Mouse (Mus musculus): ENCODE results near the gene Inpp5a. TPM values are rescaled to one million over a fixed set of nuclear protein-coding genes. Genes with fewer than 3 reads are reported as not detected.

The Inpp5a gene
- polyA plus RNA-seq, 1 experiment from 2014 or later, result 11.7 TPM

- no peak for DNase-seq (ENCODE audit: low spot score)
These were observed 141.9 kb downstream of the Inpp5a start for GRCm38 (mm10) chr7:139530591-139531427.

GRCm38 (mm10) chr7:139531428-139531801 lies 142.5 kb downstream of the Inpp5a start:
- DNase-seq (ENCODE audit: low spot score), result no peak

- no peak for DNase-seq (ENCODE audit: low spot score)
These were observed 147.4 kb downstream of the Inpp5a start for GRCm38 (mm10) chr7:139536331-139536730.

- DNase-seq (ENCODE audit: low spot score), result no peak
These were observed 147.9 kb downstream of the Inpp5a start for GRCm38 (mm10) chr7:139536831-139537230.

GRCm38 (mm10) chr7:139537831-139538230 lies 148.9 kb downstream of the Inpp5a start:
- DNase-seq (ENCODE audit: low spot score), result no peak

- DNase-seq (ENCODE audit: low spot score), result no peak
These were observed 149.6 kb downstream of the Inpp5a start for GRCm38 (mm10) chr7:139538541-139538940.

GRCm38 (mm10) chr7:139540601-139541000 lies 151.7 kb downstream of the Inpp5a start:
- no peak for DNase-seq (ENCODE audit: low spot score)

GRCm38 (mm10) chr7:139541422-139541821 lies 152.5 kb downstream of the Inpp5a start:
- no peak for DNase-seq (ENCODE audit: low spot score)

GRCm38 (mm10) chr7:139544706-139545625 lies 156.1 kb downstream of the Inpp5a start:
- no peak for DNase-seq (ENCODE audit: low spot score)

GRCm38 (mm10) chr7:139547325-139547724 lies 158.4 kb downstream of the Inpp5a start:
- DNase-seq (ENCODE audit: low spot score), result no peak

GRCm38 (mm10) chr7:139550086-139550783 lies 161.3 kb downstream of the Inpp5a start:
- DNase-seq (ENCODE audit: low spot score), result no peak

GRCm38 (mm10) chr7:139551519-139551918 lies 162.6 kb downstream of the Inpp5a start:
- DNase-seq (ENCODE audit: low spot score), result no peak

GRCm38 (mm10) chr7:139556331-139556730 lies 167.4 kb downstream of the Inpp5a start:
- DNase-seq (ENCODE audit: low spot score), result no peak

- no peak for DNase-seq (ENCODE audit: low spot score)
These were observed 168.0 kb downstream of the Inpp5a start for GRCm38 (mm10) chr7:139556746-139557526.

- DNase-seq (ENCODE audit: low spot score), result no peak
These were observed 170.8 kb downstream of the Inpp5a start for GRCm38 (mm10) chr7:139559659-139560058.

GRCm38 (mm10) chr7:139563425-139563824 lies 174.5 kb downstream of the Inpp5a start:
- no peak for DNase-seq (ENCODE audit: low spot score)

- no peak for DNase-seq (ENCODE audit: low spot score)
These were observed 175.3 kb downstream of the Inpp5a start for GRCm38 (mm10) chr7:139564161-139564560.

- DNase-seq (ENCODE audit: low spot score), result no peak
These were observed 177.1 kb downstream of the Inpp5a start for GRCm38 (mm10) chr7:139565998-139566397.

GRCm38 (mm10) chr7:139566533-139566932 lies 177.6 kb downstream of the Inpp5a start:
- no peak for DNase-seq (ENCODE audit: low spot score)

- DNase-seq (ENCODE audit: low spot score), result no peak
These were observed 181.9 kb downstream of the Inpp5a start for GRCm38 (mm10) chr7:139570788-139571187.

GRCm38 (mm10) chr7:139572665-139573064 lies 183.8 kb downstream of the Inpp5a start:
- no peak for DNase-seq (ENCODE audit: low spot score)

Measured in thymus, postnatal 0 days (tissue).